8 mouse cellular contexts compared by ENCODE assay signal in genomic region chr5:118244606-118245443, GRCm38 (mm10). TPM values are rescaled to one million over a fixed set of nuclear protein-coding genes. Genes with fewer than 3 reads are reported as not detected.
A peak's percentile ranks its signal among the peaks of the same experiment; 100 is the strongest.
DNase-seq lines count a peak whose midpoint lies in the region; ATAC-seq and TF ChIP-seq lines count a peak whose summit lies in the region.

Gene Rnft2, minus strand, starts transcription at chr5:118245116.
Gene 2410131K14Rik, plus strand, starts transcription at chr5:118245227.

- H3K4me1 ChIP-seq in ES-E14 (ENCODE audit: control insufficient read depth in 2 of 2, insufficient read depth in 2 of 2, low read length in 2 of 2, poor library complexity in 1 of 2), result no peaks in the 10 kb centered on the region
- H3K4me1 ChIP-seq in forebrain, embryonic 15.5 days, result peaks cover 29% of the 10 kb centered on the region
- peaks cover 2% of the 10 kb centered on the region; the same call in 1 of the 2 replicates for H3K4me1 ChIP-seq in lung, adult 2 months (ENCODE audit: control insufficient read depth, insufficient read depth, low read length)

- in situ Hi-C loops in ES-E14 (cut with MboI; ENCODE audit: low sequenced_read_pairs in 2 of 2, unreplicated experiment in 2 of 2), result no loop called here

- DNase-seq in ES-E14 (ENCODE audit: low read depth, low spot score), result peak; percentile 98
- peak; percentile 100 for DNase-seq in cerebellum, adult 11-12 months
- peak; percentile 99 for DNase-seq in heart, postnatal 25 days (ENCODE audit: low spot score)
- DNase-seq in layer of hippocampus, adult 18-20 months (ENCODE audit: low spot score in 2 of 2), result peak; percentile 100
- DNase-seq in lung, adult 2 months, result peak; percentile 99
- peak; percentile 100 for DNase-seq in thymus, adult 18-20 months

- H3K9me3 ChIP-seq in ES-E14 (ENCODE audit: control insufficient read depth, insufficient read depth, low read depth, low read length), result no peaks in the 10 kb centered on the region
- H3K9me3 ChIP-seq in forebrain, embryonic 15.5 days, result no peaks in the 10 kb centered on the region

- intact Hi-C loops in heart, postnatal 25 days (cut with DNase I), result loop anchor here (5.0 to 10.0 kb wide), 2 partner anchors 73 to 1870 kb away; partner anchors contain the start of gene Rbm19

- peak within 1 kb of the TSS; percentile 74 to 83 for H3K4me3 ChIP-seq in ES-E14 (ENCODE audit: insufficient read depth in 1 of 2, low read depth in 1 of 2, low read length in 2 of 2, poor library complexity in 1 of 2, severe bottlenecking in 1 of 2)
- peak within 1 kb of the TSS; percentile 72 for H3K4me3 ChIP-seq in forebrain, embryonic 15.5 days
- H3K4me3 ChIP-seq in lung, adult 2 months (replicated peaks; ENCODE audit: extremely low read depth, low read depth, low read length), result peak within 1 kb of the TSS; percentile 69

- peak; percentile 100 for ATAC-seq in forebrain, embryonic 15.5 days (replicated peaks)
- peak; percentile 99 for ATAC-seq in neutrophil, adult 5-6 weeks (ENCODE audit: extremely low read depth, insufficient number of reproducible peaks, low FRiP score, poor library complexity, severe bottlenecking)

- TF ChIP-seq POLR2A in lung, adult 2 months (IDR thresholded peaks at IDR 0.05; ENCODE audit: borderline replicate concordance, extremely low read depth, low read depth, low read length), result peak; percentile 79; the same call in 1 of the 2 replicates

- WGBS in forebrain, embryonic 15.5 days, result under 1% methylated on average over 68 of the region's 68 CpGs
- WGBS in lung, adult 2 months, result under 1% methylated on average over 68 of the region's 68 CpGs

- no peaks in the 10 kb centered on the region for H3K27me3 ChIP-seq in forebrain, embryonic 15.5 days

- H3K4me2 ChIP-seq in forebrain, embryonic 15.5 days (replicated peaks), result peak within 1 kb of the TSS; percentile 85

- peak within 1 kb of the TSS; percentile 86 for H3K9ac ChIP-seq in ES-E14 (ENCODE audit: insufficient read depth, low read depth, low read length, poor library complexity, severe bottlenecking)
- H3K9ac ChIP-seq in forebrain, embryonic 15.5 days (replicated peaks), result peak within 1 kb of the TSS; percentile 83

- peaks cover 5% of the 10 kb centered on the region; the same call in 1 of the 2 replicates for H3K36me3 ChIP-seq in ES-E14 (ENCODE audit: control insufficient read depth, insufficient read depth, low read length, poor library complexity, severe bottlenecking)
- H3K36me3 ChIP-seq in forebrain, embryonic 15.5 days, result peaks cover 18% of the 10 kb centered on the region; the same call in 1 of the 2 replicates

- TF ChIP-seq CTCF in lung, adult 2 months (IDR thresholded peaks at IDR 0.05; ENCODE audit: insufficient read depth, low read length), result no peak

- 0 out of 2 replicates have a peak within 1 kb of the TSS, but pooled peaks have one; percentile 4 for H3K27ac ChIP-seq in ES-E14 (ENCODE audit: insufficient read depth, low read depth, low read length, poor library complexity, severe bottlenecking)
- H3K27ac ChIP-seq in forebrain, embryonic 15.5 days (replicated peaks), result peak within 1 kb of the TSS; percentile 82

TF ChIP-seq in ES-E14, 5 proteins besides CTCF, POLR2A, EP300 and RAD21:
- no peak for TF ChIP-seq ZC3H11A (IDR thresholded peaks at IDR 0.05; ENCODE audit: borderline replicate concordance, low read depth, low read length)
- TF ChIP-seq ZNF384 (IDR thresholded peaks at IDR 0.05; ENCODE audit: low read depth, low read length), result no peak
- TF ChIP-seq HCFC1 (IDR thresholded peaks at IDR 0.05; ENCODE audit: borderline replicate concordance, insufficient read depth, low read length), result no peak; the same call in 1 of the 2 replicates
- TF ChIP-seq MAFK (IDR thresholded peaks at IDR 0.05; ENCODE audit: insufficient read depth, low read depth, low read length), result no peak
- TF ChIP-seq CHD2 (IDR thresholded peaks at IDR 0.05; ENCODE audit: low read depth, low read length), result no peak

RNA-seq across cellular contexts. Expression of gene Rnft2, which starts in this region (rescaled TPM):
- total RNA-seq in ES-E14 (2012; rRNA removed), result 7.9 and 13.4 TPM in 2 replicates
- 8.5 and 9.5 TPM in 2 replicates for polyA plus RNA-seq in forebrain, embryonic 15.5 days (2015; fragmentation: Nextera tagmentation; extraction: Ambion mirVana)
- total RNA-seq in heart, postnatal 25 days (2021), result 1 to 10 TPM; 1.8 TPM
- total RNA-seq in layer of hippocampus, adult 18-20 months (2021), result 10 to 100 TPM; 64.3 to 67.7 TPM
- 2.5 and 3.3 TPM in 2 replicates for polyA plus RNA-seq in lung, adult 2 months (2012; rRNA removed)
- 1.5 TPM in 1 of 2 replicates, not detected in the other for total RNA-seq in neutrophil, adult 5-6 weeks (2017)

RNA-seq across cellular contexts. Expression of gene 2410131K14Rik, which starts in this region (rescaled TPM):
- 11.6 and 15.4 TPM in 2 replicates for total RNA-seq in ES-E14 (2012; rRNA removed)
- 17.2 and 18.5 TPM in 2 replicates for polyA plus RNA-seq in forebrain, embryonic 15.5 days (2015; fragmentation: Nextera tagmentation; extraction: Ambion mirVana)
- 1 to 10 TPM; 7.4 to 8.8 TPM for total RNA-seq in heart, postnatal 25 days (2021)
- 10 to 100 TPM; 15.7 to 17.2 TPM for total RNA-seq in layer of hippocampus, adult 18-20 months (2021)
- 5.4 and 7.4 TPM in 2 replicates for polyA plus RNA-seq in lung, adult 2 months (2012; rRNA removed)
- total RNA-seq in neutrophil, adult 5-6 weeks (2017), result 8.0 and 8.1 TPM in 2 replicates

Comparison
In these comparisons a context has a peak if more than half of its experiments do, and no peak if none do; other contexts are left out.
1. Peak in every context shown above with its lines: DNase-seq, ATAC-seq, H3K4me3 ChIP-seq and H3K27ac ChIP-seq.